Mouse (Mus musculus): ENCODE measurements around the gene Mblac1. TPM values are rescaled to one million over a fixed set of nuclear protein-coding genes. Genes with fewer than 3 reads are reported as not detected.

The Mblac1 gene
- polyA plus RNA-seq (2016; fragmentation: Nextera tagmentation; extraction: Ambion mirVana) = 12.3 and 12.6 TPM in 2 replicates

DNA sequence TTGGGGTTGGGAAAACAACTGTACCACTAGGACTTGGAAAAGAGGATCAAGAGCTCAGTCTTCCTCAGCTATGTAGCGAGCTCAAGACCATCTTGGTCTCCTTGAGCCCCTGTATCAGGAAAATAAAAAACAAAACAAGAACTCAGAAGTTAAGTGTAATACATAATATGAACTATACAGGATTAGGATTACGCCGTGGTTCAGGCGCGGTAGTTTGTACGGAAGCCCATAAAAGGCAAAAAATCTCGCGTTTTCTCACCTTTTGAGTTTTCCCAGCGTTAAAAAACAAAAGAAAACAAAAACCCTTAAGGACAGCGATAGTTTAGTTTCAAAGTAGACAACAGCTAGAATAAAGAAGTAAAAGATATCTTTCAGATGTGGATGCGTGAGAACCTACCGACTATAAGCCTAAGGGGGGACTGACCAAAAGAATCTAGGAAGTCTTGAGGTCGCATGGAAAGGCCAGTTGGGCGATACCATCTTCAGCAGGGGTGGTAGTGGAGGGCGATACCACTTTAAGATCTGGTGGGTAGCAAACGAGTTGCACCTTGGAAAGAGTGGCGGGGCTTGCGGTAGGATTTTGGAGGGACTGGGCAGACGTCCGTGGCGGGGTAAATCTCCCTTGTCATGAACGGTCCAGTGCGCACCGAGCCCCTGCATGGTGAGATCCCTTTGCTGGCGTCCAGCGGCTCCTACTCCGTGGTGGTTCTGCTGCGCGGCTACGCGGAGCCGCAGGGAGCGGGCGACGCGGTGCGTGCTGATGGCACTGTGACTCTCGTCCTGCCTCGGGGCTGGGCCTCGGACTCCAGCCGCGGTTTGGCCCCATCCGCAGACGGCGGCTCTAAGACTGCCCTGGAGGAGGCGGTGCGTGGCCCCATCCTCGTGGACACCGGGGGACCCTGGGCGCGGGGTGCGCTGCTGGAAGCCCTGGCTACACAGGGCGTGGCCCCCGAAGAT, at the start of gene Mblac1:
Gene Mblac1, plus strand, starts transcription at position 544 of the 957 bp plus-strand sequence.
- Histone ChIP-seq H3K9ac (peak within 1 kb of the TSS; percentile 83), H3K9me3 (no peaks in the 10 kb centered on the region), H3K4me2 (replicated peaks) (peak within 1 kb of the TSS; percentile 88), H3K4me3 (peak within 1 kb of the TSS; percentile 71), H3K4me1 (no peaks in the 10 kb centered on the region; the same call in 1 of the 2 replicates), H3K27me3 (replicated peaks) (no peaks in the 10 kb centered on the region), H3K27ac (peak within 1 kb of the TSS; percentile 83), H3K36me3 (peaks cover 35% of the 10 kb centered on the region)
- 9% methylated on average over 54 of the region's 54 CpGs for WGBS
- ATAC-seq (ENCODE audit: low FRiP score, low read depth) = peak; percentile 90

- H3K9me3 ChIP-seq = no peaks in the 10 kb centered on the region
- no peaks in the 10 kb centered on the region for H3K27me3 ChIP-seq (replicated peaks)
- H3K36me3 ChIP-seq = peaks cover 26% of the 10 kb centered on the region
- no peak for ATAC-seq (ENCODE audit: low FRiP score, low read depth)
- peak overlapping the region; percentile 93 for H3K9ac ChIP-seq
- peaks cover 6% of the 10 kb centered on the region; the same call in 1 of the 2 replicates for H3K4me1 ChIP-seq
- H3K27ac ChIP-seq = no peak overlapping the region
- H3K4me3 ChIP-seq = peak overlapping the region; percentile 77
- peak overlapping the region; percentile 72 for H3K4me2 ChIP-seq (replicated peaks)
- 91% methylated on average over 3 of the region's 3 CpGs for WGBS
These were observed 39.7 kb upstream of the Mblac1 start for GRCm38 (mm10) chr5:138154390-138154789.

DNA sequence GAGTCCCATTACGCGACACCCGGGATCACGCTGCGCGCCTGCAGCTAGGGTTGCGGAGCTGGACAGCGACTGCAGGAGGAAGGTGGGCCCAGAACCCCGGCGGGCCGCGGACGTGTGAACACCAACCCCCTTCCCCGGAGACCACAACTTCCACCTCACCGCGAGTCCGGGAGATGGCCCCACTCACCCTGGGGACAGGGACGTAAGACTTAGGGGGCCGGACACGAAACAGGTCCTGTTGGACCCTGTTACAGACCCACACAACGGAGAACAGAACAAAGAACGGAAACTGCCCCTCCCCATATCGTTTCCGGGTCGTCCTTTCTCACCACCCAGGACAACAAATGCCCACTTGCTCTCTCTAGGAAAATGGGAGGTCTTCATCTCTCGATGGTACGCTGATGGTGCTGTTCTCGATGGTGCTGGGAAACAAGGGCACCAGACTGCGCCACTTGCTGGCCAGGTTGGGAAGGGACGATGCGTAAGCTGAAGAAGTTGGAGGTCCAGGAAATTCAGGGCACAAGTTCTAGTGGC, 38.6 kb upstream of the Mblac1 start, which contains the start of gene Zfp113:
Gene Zfp113, minus strand, starts transcription at position 302 of the 534 bp plus-strand sequence.
- Histone ChIP-seq H3K27me3 (replicated peaks) (no peaks in the 10 kb centered on the region), H3K4me1 (peaks cover 6% of the 10 kb centered on the region; the same call in 1 of the 2 replicates), H3K4me3 (peak within 1 kb of the TSS; percentile 77), H3K36me3 (peaks cover 21% of the 10 kb centered on the region), H3K9ac (peak within 1 kb of the TSS; percentile 93), H3K27ac (peak within 1 kb of the TSS; percentile 86), H3K9me3 (no peaks in the 10 kb centered on the region), H3K4me2 (replicated peaks) (peak within 1 kb of the TSS; percentile 72)
- ATAC-seq (ENCODE audit: low FRiP score, low read depth) = peak; percentile 95
- WGBS = under 1% methylated on average over 31 of the region's 31 CpGs

GRCm38 (mm10) chr5:138160224-138160762, 33.8 kb upstream of the Mblac1 start:
- Histone ChIP-seq H3K27ac (no peak overlapping the region), H3K4me1 (peaks cover 9% of the 10 kb centered on the region; the same call in 1 of the 2 replicates), H3K9me3 (no peaks in the 10 kb centered on the region), H3K4me2 (replicated peaks) (peak overlapping the region; percentile 81), H3K36me3 (peaks cover 27% of the 10 kb centered on the region), H3K4me3 (no peak overlapping the region), H3K27me3 (replicated peaks) (no peaks in the 10 kb centered on the region), H3K9ac (peak overlapping the region; percentile 78; the same call in 1 of the 2 replicates)
- WGBS = 74% methylated on average over 7 of the region's 7 CpGs
- ATAC-seq (ENCODE audit: low FRiP score, low read depth) = no peak

DNA sequence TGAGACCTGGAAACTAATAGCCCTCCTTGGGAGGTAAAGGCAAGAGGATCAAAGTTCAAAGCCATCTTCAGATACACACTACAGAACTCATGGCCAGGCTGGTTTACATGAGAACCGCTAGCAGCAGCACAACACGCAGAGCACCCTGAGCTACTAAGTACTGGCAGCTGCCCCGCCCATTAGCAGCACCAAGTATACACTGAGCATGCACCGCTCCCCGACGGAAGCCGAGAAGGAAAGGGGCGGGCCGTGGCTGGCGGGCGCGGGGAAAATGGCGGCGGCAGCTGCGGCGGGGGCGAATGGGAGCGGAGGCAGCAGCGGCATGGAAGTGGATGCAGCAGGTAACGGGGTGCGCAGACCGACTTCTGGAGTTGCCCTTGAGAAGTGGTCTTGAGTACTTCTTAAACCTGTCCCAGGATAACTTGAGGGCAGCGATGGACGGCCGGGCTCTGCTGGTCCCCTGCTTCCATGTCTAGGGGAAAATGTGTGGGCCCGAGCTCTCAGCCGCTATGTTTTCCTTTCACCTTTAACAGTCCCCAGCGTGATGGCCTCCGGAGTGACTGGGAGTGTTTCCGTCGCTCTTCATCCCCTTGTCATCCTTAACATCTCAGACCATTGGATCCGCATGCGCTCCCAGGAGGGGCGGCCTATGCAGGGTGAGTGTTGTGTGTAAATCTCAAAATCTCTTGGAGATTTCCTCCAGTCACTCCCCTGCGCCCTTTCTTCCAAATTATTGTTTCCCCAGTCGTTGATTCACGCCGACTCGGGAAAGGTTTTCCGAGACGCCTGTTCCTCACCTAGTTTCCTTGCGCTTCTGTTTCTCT, 33.1 kb upstream of the Mblac1 start, which contains the start of gene Cops6:
Gene Cops6, plus strand, starts transcription at position 230 of the 824 bp plus-strand sequence.
- 1% methylated on average over 42 of the region's 42 CpGs for WGBS
- peak; percentile 96 for ATAC-seq (ENCODE audit: low FRiP score, low read depth)

GRCm38 (mm10) chr5:138163046-138163445, 31.1 kb upstream of the Mblac1 start:
- 0 out of 2 replicates have a peak overlapping the region, but pooled peaks have one; percentile 12 for H3K4me2 ChIP-seq (replicated peaks)
- no peak overlapping the region for H3K27ac ChIP-seq
- H3K4me1 ChIP-seq = peaks cover 13% of the 10 kb centered on the region; the same call in 1 of the 2 replicates
- peaks cover 55% of the 10 kb centered on the region for H3K36me3 ChIP-seq
- WGBS = 71% methylated on average over 6 of the region's 6 CpGs
- H3K9me3 ChIP-seq = no peaks in the 10 kb centered on the region
- H3K4me3 ChIP-seq = no peak overlapping the region
- H3K9ac ChIP-seq = no peak overlapping the region
- H3K27me3 ChIP-seq (replicated peaks) = no peaks in the 10 kb centered on the region
- no peak for ATAC-seq (ENCODE audit: low FRiP score, low read depth)

More for the DNA sequence above, 33.1 kb upstream of the Mblac1 start, which contains the start of gene Cops6:
- peak within 1 kb of the TSS; percentile 78 for H3K9ac ChIP-seq
- peak within 1 kb of the TSS; percentile 74 for H3K4me3 ChIP-seq
- no peak within 1 kb of the TSS for H3K27ac ChIP-seq
- H3K9me3 ChIP-seq = no peaks in the 10 kb centered on the region
- no peaks in the 10 kb centered on the region for H3K27me3 ChIP-seq (replicated peaks)
- peaks cover 35% of the 10 kb centered on the region for H3K36me3 ChIP-seq
- peaks cover 13% of the 10 kb centered on the region; the same call in 1 of the 2 replicates for H3K4me1 ChIP-seq
- H3K4me2 ChIP-seq (replicated peaks) = peak within 1 kb of the TSS; percentile 81

GRCm38 (mm10) chr5:138163610-138164009, 30.5 kb upstream of the Mblac1 start:
- Histone ChIP-seq H3K4me3 (no peak overlapping the region), H3K9me3 (no peaks in the 10 kb centered on the region), H3K27ac (no peak overlapping the region), H3K9ac (0 out of 2 replicates have a peak overlapping the region, but pooled peaks have one; percentile 1), H3K4me2 (replicated peaks) (no peak overlapping the region), H3K36me3 (peaks cover 60% of the 10 kb centered on the region), H3K27me3 (replicated peaks) (no peaks in the 10 kb centered on the region), H3K4me1 (peaks cover 13% of the 10 kb centered on the region; the same call in 1 of the 2 replicates)
- WGBS = 69% methylated on average over 10 of the region's 10 CpGs
- no peak for ATAC-seq (ENCODE audit: low FRiP score, low read depth)

GRCm38 (mm10) chr5:138165594-138165993, 28.5 kb upstream of the Mblac1 start:
- WGBS = 76% methylated on average over 8 of the region's 8 CpGs
- Histone ChIP-seq H3K27ac (no peak overlapping the region), H3K9ac (no peak overlapping the region), H3K36me3 (peaks cover 70% of the 10 kb centered on the region), H3K9me3 (no peaks in the 10 kb centered on the region), H3K27me3 (replicated peaks) (no peaks in the 10 kb centered on the region), H3K4me3 (no peak overlapping the region), H3K4me2 (replicated peaks) (no peak overlapping the region), H3K4me1 (peaks cover 22% of the 10 kb centered on the region)
- ATAC-seq (ENCODE audit: low FRiP score, low read depth) = no peak

GRCm38 (mm10) chr5:138170936-138171561, 23.1 kb upstream of the Mblac1 start:
- Histone ChIP-seq H3K9ac (peak overlapping the region; percentile 49), H3K27me3 (replicated peaks) (no peaks in the 10 kb centered on the region), H3K27ac (peak overlapping the region; percentile 38), H3K36me3 (peaks cover 54% of the 10 kb centered on the region), H3K4me2 (replicated peaks) (peak overlapping the region; percentile 78), H3K9me3 (no peaks in the 10 kb centered on the region), H3K4me3 (peak overlapping the region; percentile 58), H3K4me1 (peaks cover 19% of the 10 kb centered on the region)
- WGBS = under 1% methylated on average over 47 of the region's 47 CpGs
- ATAC-seq (ENCODE audit: low FRiP score, low read depth) = peak; percentile 91

DNA sequence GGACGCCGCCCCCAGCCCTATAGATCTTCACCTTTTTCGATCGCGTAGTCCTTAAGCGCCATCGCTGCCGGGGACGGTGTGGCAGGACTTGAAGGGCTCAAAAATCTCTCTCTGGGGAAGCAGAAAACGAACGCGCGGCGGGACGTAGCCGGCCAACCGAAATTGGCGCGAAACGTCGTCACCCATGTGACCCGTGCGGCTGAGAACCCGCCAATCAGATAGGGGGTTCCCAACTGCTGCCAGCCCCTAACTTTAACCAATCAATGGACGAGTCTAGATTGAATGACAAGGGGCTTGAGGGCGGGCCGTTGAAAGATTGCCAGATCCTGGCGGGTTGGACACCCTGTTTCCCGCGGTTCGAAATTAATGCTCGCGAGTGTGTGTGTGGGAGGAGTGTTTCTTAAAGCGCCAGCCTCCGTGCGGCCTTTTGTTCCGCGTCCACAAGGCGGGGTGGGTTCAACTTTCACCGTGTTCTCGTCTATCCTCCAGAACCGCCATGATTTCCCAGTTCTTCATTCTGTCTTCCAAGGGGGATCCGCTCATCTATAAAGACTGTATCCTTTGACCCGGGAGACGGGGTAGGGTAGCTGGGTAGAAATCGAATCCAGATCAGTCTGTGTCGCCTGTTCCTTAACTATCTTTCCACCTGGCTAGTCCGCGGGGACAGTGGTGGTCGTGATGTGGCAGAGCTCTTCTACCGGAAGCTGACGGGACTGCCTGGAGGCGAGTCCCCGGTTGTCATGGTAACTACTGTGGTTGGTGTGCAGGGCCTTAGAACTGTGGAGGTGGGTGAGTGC, 22.2 kb upstream of the Mblac1 start, which contains the start of the genes Ap4m1 and Mcm7:
Gene Ap4m1, plus strand, starts transcription at position 308 of the 797 bp plus-strand sequence.
Gene Mcm7, minus strand, starts transcription at position 728 of the 797 bp plus-strand sequence.
- H3K9me3 ChIP-seq = no peaks in the 10 kb centered on the region
- no peaks in the 10 kb centered on the region for H3K27me3 ChIP-seq (replicated peaks)
- peak within 1 kb of the TSS; percentile 58 for H3K4me3 ChIP-seq
- H3K36me3 ChIP-seq = peaks cover 53% of the 10 kb centered on the region
- peak within 1 kb of the TSS; percentile 60 for H3K27ac ChIP-seq
- H3K9ac ChIP-seq = peak within 1 kb of the TSS; percentile 49
- H3K4me1 ChIP-seq = peaks cover 19% of the 10 kb centered on the region
- peak within 1 kb of the TSS; percentile 78 for H3K4me2 ChIP-seq (replicated peaks)
- peak; percentile 96 for ATAC-seq (ENCODE audit: low FRiP score, low read depth)
- under 1% methylated on average over 54 of the region's 54 CpGs for WGBS
